Mouse (Mus musculus) megakaryocyte progenitor cell, adult 5-6 weeks (primary cell): Measurements from ENCODE around the gene Abhd12. TPM values are rescaled to one million over a fixed set of nuclear protein-coding genes. Genes with fewer than 3 reads are reported as not detected.
"Not testable (repeated sequence)": the region's sequence is repeated elsewhere in the genome, so short reads cannot be mapped to it uniquely, and the experiment has no call there.

Source experiments
- ATAC-seq: replicated peaks from 2 replicates; pipeline ENCODE4 v1.8.0; 2016; ENCODE audit warnings: mild to moderate bottlenecking, moderate TSS enrichment, inconsistent platforms; ENCODE audit not compliant: poor library complexity
- total RNA-seq, 2 experiments: library from RNA; stranded (forward) in 1 of 2; stranded (reverse) in 1 of 2; fragments of 157-497, 149-512 nt in 1 of 2; fragments of 200-1000 nt in 1 of 2; gene quantifications; 2 replicates each; pipeline versions ENCODE4 v1.2.3 to v1.2.4; 2015 to 2017

Abhd12 gene
- total RNA-seq (2015): 27.3 and 30.5 TPM in 2 replicates
- 27.2 and 56.0 TPM in 2 replicates for total RNA-seq (2017)

- peak; percentile 88 for ATAC-seq
These were observed at the start of gene Abhd12 for GRCm38 (mm10) chr2:150904272-150904935. Abhd12 (minus strand) TSS chr2:150904741.

GRCm38 (mm10) chr2:150951201-150951600, 46.7 kb upstream of the Abhd12 start:
- no peak for ATAC-seq

- no peak for ATAC-seq
These were observed 45.5 kb upstream of the Abhd12 start for GRCm38 (mm10) chr2:150950056-150950455.

- ATAC-seq: no peak
These were observed 45.1 kb upstream of the Abhd12 start for GRCm38 (mm10) chr2:150949652-150950051.

- ATAC-seq: no peak
These were observed 44.2 kb upstream of the Abhd12 start for GRCm38 (mm10) chr2:150948786-150949185.

GRCm38 (mm10) chr2:150947880-150948611, 43.5 kb upstream of the Abhd12 start:
- ATAC-seq: not testable (repeated sequence)

- not testable (repeated sequence) for ATAC-seq
These were observed 42.8 kb upstream of the Abhd12 start for GRCm38 (mm10) chr2:150947341-150947740.

- no peak for ATAC-seq
These were observed 39.5 kb upstream of the Abhd12 start for GRCm38 (mm10) chr2:150944017-150944416.

- no peak for ATAC-seq
These were observed 30.1 kb upstream of the Abhd12 start for GRCm38 (mm10) chr2:150934659-150935058.

GRCm38 (mm10) chr2:150933482-150933881, 28.9 kb upstream of the Abhd12 start:
- ATAC-seq: 0 out of 2 replicates have a peak, but pooled peaks have one; percentile 27

GRCm38 (mm10) chr2:150930806-150931205, 26.3 kb upstream of the Abhd12 start:
- no peak for ATAC-seq

- no peak for ATAC-seq
These were observed 24.6 kb upstream of the Abhd12 start for GRCm38 (mm10) chr2:150929156-150929555.

GRCm38 (mm10) chr2:150927038-150927720, 22.6 kb upstream of the Abhd12 start:
- ATAC-seq: no peak

GRCm38 (mm10) chr2:150923505-150923904, 19.0 kb upstream of the Abhd12 start:
- no peak for ATAC-seq

- ATAC-seq: no peak
These were observed 18.5 kb upstream of the Abhd12 start for GRCm38 (mm10) chr2:150923026-150923425.

GRCm38 (mm10) chr2:150922165-150922564, 17.6 kb upstream of the Abhd12 start:
- no peak; the same call in 1 of the 2 replicates for ATAC-seq

- peak; percentile 95 for ATAC-seq
These were observed 17.2 kb upstream of the Abhd12 start for GRCm38 (mm10) chr2:150921697-150922096.

- ATAC-seq: 0 out of 2 replicates have a peak, but pooled peaks have one; percentile 9
These were observed 16.0 kb upstream of the Abhd12 start for GRCm38 (mm10) chr2:150920543-150920942.

- ATAC-seq: no peak
These were observed 14.2 kb upstream of the Abhd12 start for GRCm38 (mm10) chr2:150918720-150919119.

- ATAC-seq: peak; percentile 18; the same call in 1 of the 2 replicates
These were observed 11.2 kb upstream of the Abhd12 start for GRCm38 (mm10) chr2:150915786-150916185.

- no peak for ATAC-seq
These were observed 10.4 kb upstream of the Abhd12 start for GRCm38 (mm10) chr2:150914781-150915515.
